Mouse (Mus musculus) hindbrain, embryonic 13.5 days (tissue): Measurements from ENCODE around the gene Hnrnpc. TPM values are rescaled to one million over a fixed set of nuclear protein-coding genes. Genes with fewer than 3 reads are reported as not detected.
"Not testable (repeated sequence)": the region's sequence is repeated elsewhere in the genome, so short reads cannot be mapped to it uniquely, and the experiment has no call there.

Source experiments
- ATAC-seq: fragments of 200-750 bp; cut with Nextera tagmentation; 2 replicates; pipeline ENCODE4 v1.8.0; 2017; ENCODE audit warnings: moderate TSS enrichment; ENCODE audit not compliant: low FRiP score
- H3K27ac ChIP-seq: fragments of 300-500 bp; sonication (generic); 2 replicates; pipeline ENCODE4 v1.5.1; 2015; ENCODE audit warnings: inconsistent platforms, mild to moderate bottlenecking, moderate library complexity
- H3K27me3 ChIP-seq: fragments of 300-500 bp; sonication (generic); 2 replicates; pipeline ENCODE4 v1.6.1; 2015; ENCODE audit warnings: mild to moderate bottlenecking, inconsistent platforms
- H3K36me3 ChIP-seq: fragments of 300-500 bp; sonication (generic); 2 replicates; pipeline ENCODE4 v1.6.1; 2015; ENCODE audit warnings: mild to moderate bottlenecking, inconsistent platforms
- H3K4me1 ChIP-seq: fragments of 300-500 bp; sonication (generic); replicated peaks from 2 replicates; pipeline ENCODE4 v1.6.1; 2015; ENCODE audit warnings: inconsistent platforms
- H3K4me2 ChIP-seq: fragments of 300-500 bp; sonication (generic); 2 replicates; pipeline ENCODE4 v1.6.1; 2015; ENCODE audit warnings: inconsistent platforms, mild to moderate bottlenecking, moderate library complexity
- H3K4me3 ChIP-seq: fragments of 300-500 bp; sonication (generic); 2 replicates; pipeline ENCODE4 v1.5.1; 2015; ENCODE audit warnings: mild to moderate bottlenecking, inconsistent platforms
- H3K9ac ChIP-seq: fragments of 300-500 bp; sonication (generic); 2 replicates; pipeline ENCODE4 v1.6.1; 2015; ENCODE audit warnings: mild to moderate bottlenecking, inconsistent platforms
- H3K9me3 ChIP-seq: fragments of 300-500 bp; sonication (generic); 2 replicates; pipeline ENCODE4 v1.6.1; 2016; ENCODE audit warnings: inconsistent platforms
- WGBS: fragments of 180-500 bp; shearing (Covaris S2); methylation state at CpG from one replicate; pipeline ENCODE4 v1.1.7; 2015; 5-methylcytosine and 5-hydroxymethylcytosine counted together
- polyA plus RNA-seq: library from polyadenylated mRNA; unstranded; fragments of >200 nt; fragmentation: Nextera tagmentation; extraction: Ambion mirVana; gene quantifications from 2 replicates; pipeline ENCODE4 v1.2.1, GENCODE M21; 2015

Gene Hnrnpc
- polyA plus RNA-seq, 1 experiment from 2014 or later, result 652 TPM

GRCm38 (mm10) chr14:52044901-52045678 is 58.7 kb downstream of the Hnrnpc start:
- Histone ChIP-seq H3K9ac (no peak overlapping the region), H3K4me2 (peak overlapping the region; percentile 3; the same call in 1 of the 2 replicates), H3K27me3 (no peaks in the 10 kb centered on the region), H3K27ac (no peak overlapping the region), H3K4me3 (no peak overlapping the region), H3K36me3 (no peaks in the 10 kb centered on the region), H3K9me3 (no peaks in the 10 kb centered on the region), H3K4me1 (peaks cover 17% of the 10 kb centered on the region; the same call in 1 of the 2 replicates)
- peak; percentile 57; the same call in 1 of the 2 replicates for ATAC-seq
- 10% methylated on average over 8 of the region's 8 CpGs for WGBS

GRCm38 (mm10) chr14:52043446-52043845 is 60.4 kb downstream of the Hnrnpc start:
- Histone ChIP-seq H3K9ac (no peak overlapping the region), H3K36me3 (no peaks in the 10 kb centered on the region), H3K4me3 (no peak overlapping the region), H3K4me1 (peaks cover 17% of the 10 kb centered on the region; the same call in 1 of the 2 replicates), H3K4me2 (no peak overlapping the region), H3K27ac (no peak overlapping the region), H3K9me3 (no peaks in the 10 kb centered on the region), H3K27me3 (no peaks in the 10 kb centered on the region)
- 61% methylated on average over 6 of the region's 6 CpGs for WGBS
- ATAC-seq, result no peak

GRCm38 (mm10) chr14:52042359-52042758 is 61.5 kb downstream of the Hnrnpc start, which contains the start of gene Olfr221:
Gene Olfr221, minus strand, starts transcription at chr14:52042459.
- H3K27me3 ChIP-seq, ATAC-seq: not testable (repeated sequence)
- 88% methylated on average over 3 of the region's 3 CpGs for WGBS

GRCm38 (mm10) chr14:52039332-52039731 is 64.5 kb downstream of the Hnrnpc start:
- H3K27me3 ChIP-seq, result no peaks in the 10 kb centered on the region
- H3K9ac ChIP-seq, result no peak overlapping the region
- no peak overlapping the region for H3K4me2 ChIP-seq
- H3K36me3 ChIP-seq, result no peaks in the 10 kb centered on the region
- WGBS, result 87% methylated on average over 5 of the region's 5 CpGs
- H3K4me3 ChIP-seq, result no peak overlapping the region
- no peaks in the 10 kb centered on the region for H3K4me1 ChIP-seq
- no peaks in the 10 kb centered on the region for H3K9me3 ChIP-seq
- no peak for ATAC-seq
- H3K27ac ChIP-seq, result no peak overlapping the region

More at GRCm38 (mm10) chr14:52042359-52042758, 61.5 kb downstream of the Hnrnpc start, which contains the start of gene Olfr221:
- H3K9ac ChIP-seq, H3K4me2 ChIP-seq, H3K4me3 ChIP-seq, H3K36me3 ChIP-seq, H3K27ac ChIP-seq, H3K9me3 ChIP-seq: not testable (repeated sequence)
- H3K4me1 ChIP-seq, result peaks cover 17% of the 10 kb centered on the region; the same call in 1 of the 2 replicates

- Histone ChIP-seq H3K9ac (no peak overlapping the region), H3K36me3 (no peaks in the 10 kb centered on the region), H3K9me3 (no peaks in the 10 kb centered on the region), H3K4me3 (no peak overlapping the region), H3K27ac (no peak overlapping the region), H3K4me1 (no peaks in the 10 kb centered on the region), H3K4me2 (no peak overlapping the region), H3K27me3 (no peaks in the 10 kb centered on the region)
- ATAC-seq, result no peak
- 95% methylated on average over 6 of the region's 6 CpGs for WGBS
Measured at GRCm38 (mm10) chr14:52035926-52036325, 67.9 kb downstream of the Hnrnpc start.

GRCm38 (mm10) chr14:52026342-52026741 is 77.5 kb downstream of the Hnrnpc start:
- Histone ChIP-seq H3K4me3 (no peak overlapping the region), H3K27me3 (no peaks in the 10 kb centered on the region), H3K36me3 (no peaks in the 10 kb centered on the region), H3K9me3 (no peaks in the 10 kb centered on the region), H3K9ac (no peak overlapping the region), H3K4me2 (no peak overlapping the region), H3K4me1 (peaks cover 17% of the 10 kb centered on the region), H3K27ac (no peak overlapping the region)
- no peak for ATAC-seq
- 92% methylated on average over 4 of the region's 4 CpGs for WGBS

GRCm38 (mm10) chr14:52024133-52024532 is 79.7 kb downstream of the Hnrnpc start:
- Histone ChIP-seq H3K27ac (no peak overlapping the region), H3K4me3 (no peak overlapping the region), H3K9ac (peak overlapping the region; percentile 58; the same call in 1 of the 2 replicates), H3K4me1 (peaks cover 27% of the 10 kb centered on the region), H3K4me2 (no peak overlapping the region), H3K9me3 (no peaks in the 10 kb centered on the region), H3K27me3 (no peaks in the 10 kb centered on the region), H3K36me3 (no peaks in the 10 kb centered on the region)
- ATAC-seq, result no peak
- WGBS, result 87% methylated on average over 2 of the region's 2 CpGs

Other genes with a start within 250 kb of the Hnrnpc start
- 82.5 and 86.0 TPM in 2 replicates for gene Mettl17, start 219.2 kb downstream of the Hnrnpc start, polyA plus RNA-seq
- 1.7 and 1.8 TPM in 2 replicates for gene Slc39a2, start 211.1 kb downstream of the Hnrnpc start, polyA plus RNA-seq
- gene Ndrg2, start 189.9 kb downstream of the Hnrnpc start, polyA plus RNA-seq, result 108 and 144 TPM in 2 replicates
- gene Tppp2, start 185.6 kb downstream of the Hnrnpc start, polyA plus RNA-seq, result not detected in 2 replicates
- not detected in 2 replicates for gene Rnase13, start 181.3 kb downstream of the Hnrnpc start, polyA plus RNA-seq
- gene Arhgef40, start 119.3 kb downstream of the Hnrnpc start, polyA plus RNA-seq, result 76.8 and 83.1 TPM in 2 replicates
- gene Tmem253, start 88.4 kb downstream of the Hnrnpc start, polyA plus RNA-seq, result 0.79 and 0.84 TPM in 2 replicates
- 30.5 and 33.1 TPM in 2 replicates for gene Zfp219, start 83.3 kb downstream of the Hnrnpc start, polyA plus RNA-seq
- not detected in 2 replicates for gene Olfr221, start 61.6 kb downstream of the Hnrnpc start, polyA plus RNA-seq
- gene Rpgrip1, start 6.7 kb upstream of the Hnrnpc start, polyA plus RNA-seq, result 51.5 and 54.6 TPM in 2 replicates
- 55.0 and 57.1 TPM in 2 replicates for gene Supt16, start 93.4 kb upstream of the Hnrnpc start, polyA plus RNA-seq
- gene Chd8, start 153.8 kb upstream of the Hnrnpc start, polyA plus RNA-seq, result 42.4 and 43.8 TPM in 2 replicates
- gene Tox4, start 175.1 kb upstream of the Hnrnpc start, polyA plus RNA-seq, result 55.5 and 59.6 TPM in 2 replicates
- 57.4 and 61.8 TPM in 2 replicates for gene Rab2b, start 175.5 kb upstream of the Hnrnpc start, polyA plus RNA-seq
- gene Mettl3, start 201.1 kb upstream of the Hnrnpc start, polyA plus RNA-seq, result 48.1 and 51.5 TPM in 2 replicates
- gene Sall2, start 224.7 kb upstream of the Hnrnpc start, polyA plus RNA-seq, result 46.2 and 49.5 TPM in 2 replicates